Mouse (Mus musculus): ENCODE measurements around the gene Zbtb11. TPM values are rescaled to one million over a fixed set of nuclear protein-coding genes. Genes with fewer than 3 reads are reported as not detected.

The Zbtb11 gene
- polyA plus RNA-seq, 1 experiment, result 6.1 TPM

DNA sequence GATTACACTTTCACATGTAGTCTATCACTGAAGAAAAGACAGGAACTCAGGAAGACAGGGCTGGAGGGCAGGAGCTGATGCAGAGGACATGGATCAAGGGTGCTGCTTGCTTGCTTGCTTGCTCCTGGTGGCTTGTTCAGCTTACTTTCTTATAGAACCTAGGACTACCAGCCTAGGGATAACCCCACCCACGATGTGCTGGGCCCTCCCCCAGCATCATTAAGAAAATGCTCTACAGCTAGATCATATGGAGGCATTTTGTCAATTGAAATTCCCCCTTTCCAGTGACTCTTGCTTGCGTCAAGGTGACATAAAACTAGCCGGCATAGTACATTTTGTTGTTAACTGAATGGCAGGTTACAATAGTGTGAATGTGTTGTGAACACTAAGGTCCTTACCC, 82.2 kb downstream of the Zbtb11 start:
- 89% methylated on average over 3 of the region's 3 CpGs for WGBS

DNA sequence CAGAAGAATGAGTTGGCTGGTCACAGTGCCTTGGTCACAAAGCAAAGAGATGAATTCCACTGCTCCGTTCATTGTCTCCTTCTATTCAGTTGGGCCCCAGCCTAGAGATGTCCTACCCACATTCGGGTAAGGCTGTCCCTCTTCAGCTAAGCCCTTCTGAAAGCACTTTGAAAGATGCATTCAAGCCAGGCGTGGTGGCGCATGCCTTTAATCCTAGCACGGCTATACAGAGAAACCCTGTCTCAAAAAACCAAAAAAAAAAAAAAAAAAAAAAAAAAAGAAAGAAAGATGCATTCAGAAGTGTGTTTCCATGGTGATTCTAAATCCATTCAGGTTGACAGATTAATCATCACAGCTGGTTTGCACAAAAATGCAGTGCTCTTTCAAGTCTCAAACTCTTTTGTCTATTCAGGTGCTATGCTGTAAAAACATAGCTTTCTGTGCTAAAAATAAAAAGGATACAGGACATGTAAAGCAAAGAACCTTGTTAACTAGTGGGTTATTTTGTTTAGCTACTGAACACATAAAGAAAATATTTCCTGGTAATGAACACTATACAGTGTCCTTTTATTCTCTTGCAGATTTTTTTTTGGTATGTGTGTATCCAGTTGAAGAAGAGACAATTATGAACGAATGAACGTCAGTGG, 83.4 kb downstream of the Zbtb11 start:
- no peak for TF ChIP-seq POLR2A (IDR thresholded peaks at IDR 0.05; ENCODE audit: control insufficient read depth, extremely low read depth, insufficient read depth, low read length, poor library complexity)
- TF ChIP-seq CTCF (IDR thresholded peaks at IDR 0.05; ENCODE audit: borderline replicate concordance, control insufficient read depth, extremely low read depth, insufficient read depth, low read length, poor library complexity), result no peak
- H3K36me3 ChIP-seq (ENCODE audit: control insufficient read depth, insufficient read depth, low read length), result no peaks in the 10 kb centered on the region
- no peak for DNase-seq
- H3K4me1 ChIP-seq (replicated peaks; ENCODE audit: control insufficient read depth, insufficient read depth, low read length), result peaks cover 3% of the 10 kb centered on the region; the same call in 1 of the 2 replicates
- no peak overlapping the region for H3K4me3 ChIP-seq (ENCODE audit: control insufficient read depth, insufficient read depth, low read length)
- WGBS, result 76% methylated on average over 7 of the region's 7 CpGs
- H3K27me3 ChIP-seq (ENCODE audit: control insufficient read depth, insufficient read depth, low read length), result no peaks in the 10 kb centered on the region
- H3K27ac ChIP-seq (ENCODE audit: control insufficient read depth, insufficient read depth, low read length), result no peak overlapping the region

More for the DNA sequence above, 82.2 kb downstream of the Zbtb11 start:
- no peak for DNase-seq
- Histone ChIP-seq H3K27ac (ENCODE audit: control insufficient read depth, insufficient read depth, low read length) (no peak overlapping the region), H3K4me3 (ENCODE audit: control insufficient read depth, insufficient read depth, low read length) (no peak overlapping the region), H3K4me1 (replicated peaks; ENCODE audit: control insufficient read depth, insufficient read depth, low read length) (no peaks in the 10 kb centered on the region), H3K27me3 (ENCODE audit: control insufficient read depth, insufficient read depth, low read length) (no peaks in the 10 kb centered on the region), H3K36me3 (ENCODE audit: control insufficient read depth, insufficient read depth, low read length) (no peaks in the 10 kb centered on the region)
- TF ChIP-seq POLR2A (IDR thresholded peaks at IDR 0.05; ENCODE audit: control insufficient read depth, extremely low read depth, insufficient read depth, low read length, poor library complexity) (no peak), CTCF (IDR thresholded peaks at IDR 0.05; ENCODE audit: borderline replicate concordance, control insufficient read depth, extremely low read depth, insufficient read depth, low read length, poor library complexity) (no peak)

DNA sequence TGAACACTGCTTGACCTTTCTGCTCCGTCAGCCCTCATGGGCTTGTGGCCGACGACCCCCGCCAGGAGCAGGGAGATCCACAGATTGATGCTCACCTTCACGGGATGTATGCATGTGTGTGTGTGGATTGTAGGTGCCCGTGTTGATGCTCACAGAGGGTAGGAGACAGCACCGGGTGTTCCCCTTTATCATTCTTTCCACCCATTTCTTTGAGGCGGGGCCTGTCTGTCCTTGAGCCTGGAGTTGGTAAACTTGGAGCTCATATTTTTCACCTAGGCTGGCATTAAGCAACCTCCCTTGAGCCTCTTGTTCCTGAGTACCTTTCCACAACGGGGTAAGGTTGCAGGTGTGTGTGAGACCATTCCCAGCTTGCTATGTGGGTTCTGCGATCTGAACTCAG, 84.5 kb downstream of the Zbtb11 start:
- TF ChIP-seq POLR2A (IDR thresholded peaks at IDR 0.05; ENCODE audit: control insufficient read depth, extremely low read depth, insufficient read depth, low read length, poor library complexity), result no peak
- TF ChIP-seq CTCF (IDR thresholded peaks at IDR 0.05; ENCODE audit: borderline replicate concordance, control insufficient read depth, extremely low read depth, insufficient read depth, low read length, poor library complexity), result no peak
- DNase-seq, result no peak
- H3K36me3 ChIP-seq (ENCODE audit: control insufficient read depth, insufficient read depth, low read length), result no peaks in the 10 kb centered on the region
- H3K27me3 ChIP-seq (ENCODE audit: control insufficient read depth, insufficient read depth, low read length), result no peaks in the 10 kb centered on the region
- no peak overlapping the region for H3K4me3 ChIP-seq (ENCODE audit: control insufficient read depth, insufficient read depth, low read length)
- H3K4me1 ChIP-seq (replicated peaks; ENCODE audit: control insufficient read depth, insufficient read depth, low read length), result peaks cover 3% of the 10 kb centered on the region; the same call in 1 of the 2 replicates
- 93% methylated on average over 10 of the region's 10 CpGs for WGBS
- no peak overlapping the region for H3K27ac ChIP-seq (ENCODE audit: control insufficient read depth, insufficient read depth, low read length)

Other genes with a start within 250 kb of the Zbtb11 start
- gene Nfkbiz, start 135.0 kb upstream of the Zbtb11 start, polyA plus RNA-seq (2012; rRNA removed), result 21.1 and 21.3 TPM in 2 replicates
- 5.2 and 6.0 TPM in 2 replicates for gene Nxpe3, start 78.6 kb upstream of the Zbtb11 start, polyA plus RNA-seq (2012; rRNA removed)
- 17.4 and 19.3 TPM in 2 replicates for gene Cep97, start 39.0 kb upstream of the Zbtb11 start, polyA plus RNA-seq (2012; rRNA removed)
- gene Rpl24, start 7.6 kb upstream of the Zbtb11 start, polyA plus RNA-seq (2012; rRNA removed), result 151 and 184 TPM in 2 replicates
- gene Pcnp, start 55.9 kb downstream of the Zbtb11 start, polyA plus RNA-seq (2012; rRNA removed), result 17.0 and 18.9 TPM in 2 replicates
- 6.5 and 6.8 TPM in 2 replicates for gene Trmt10c, start 63.9 kb downstream of the Zbtb11 start, polyA plus RNA-seq (2012; rRNA removed)
- 11.2 and 14.1 TPM in 2 replicates for gene Senp7, start 74.5 kb downstream of the Zbtb11 start, polyA plus RNA-seq (2012; rRNA removed)
- gene Impg2, start 230.4 kb downstream of the Zbtb11 start, polyA plus RNA-seq (2012; rRNA removed), result 0.24 and 0.28 TPM in 2 replicates

Measured in thymus, adult 2 months (tissue).